Mouse (Mus musculus) gonadal fat pad, adult 2 months (tissue): ENCODE data around the gene Sgsm1. TPM values are rescaled to one million over a fixed set of nuclear protein-coding genes. Genes with fewer than 3 reads are reported as not detected.

Experiments used
- DNase-seq: peaks from one replicate; pipeline ENCODE4 v3.0.0-alpha.2; 2012; ENCODE audit warnings: low read depth
- polyA plus RNA-seq: library from polyadenylated mRNA; depleted of rRNA; stranded (reverse); fragments of >200 nt; gene quantifications from 2 replicates; pipeline ENCODE4 v1.2.3, GENCODE M21; 2012

Sgsm1 gene
- polyA plus RNA-seq, 1 experiment: 10.6 TPM

GRCm38 (mm10) chr5:113217076-113217475 is 93.5 kb downstream of the Sgsm1 start:
- no peak for DNase-seq

- DNase-seq: no peak
Observed at GRCm38 (mm10) chr5:113216328-113216960, 94.1 kb downstream of the Sgsm1 start.

- no peak for DNase-seq
Observed at GRCm38 (mm10) chr5:113215610-113216011, 95.0 kb downstream of the Sgsm1 start.

GRCm38 (mm10) chr5:113214455-113214854 is 96.1 kb downstream of the Sgsm1 start:
- DNase-seq: no peak

- DNase-seq: no peak
Observed at GRCm38 (mm10) chr5:113214041-113214440, 96.5 kb downstream of the Sgsm1 start.

GRCm38 (mm10) chr5:113212156-113212835 is 98.3 kb downstream of the Sgsm1 start:
- DNase-seq: no peak

GRCm38 (mm10) chr5:113210314-113210713 is 100.3 kb downstream of the Sgsm1 start:
- no peak for DNase-seq

- no peak for DNase-seq
Observed at GRCm38 (mm10) chr5:113209898-113210297, 100.7 kb downstream of the Sgsm1 start.

- no peak for DNase-seq
Observed at GRCm38 (mm10) chr5:113209401-113209750, 101.2 kb downstream of the Sgsm1 start.

GRCm38 (mm10) chr5:113208622-113209400 is 101.8 kb downstream of the Sgsm1 start:
- no peak for DNase-seq

- DNase-seq: peak; percentile 63
Observed at GRCm38 (mm10) chr5:113208048-113208447, 102.5 kb downstream of the Sgsm1 start.

GRCm38 (mm10) chr5:113206670-113207352 is 103.8 kb downstream of the Sgsm1 start:
- DNase-seq: no peak

- DNase-seq: no peak
Observed at GRCm38 (mm10) chr5:113204193-113204592, 106.4 kb downstream of the Sgsm1 start.

GRCm38 (mm10) chr5:113199772-113200134 is 110.8 kb downstream of the Sgsm1 start:
- DNase-seq: no peak

GRCm38 (mm10) chr5:113199126-113199771 is 111.3 kb downstream of the Sgsm1 start:
- no peak for DNase-seq

- DNase-seq: no peak
Observed at GRCm38 (mm10) chr5:113196916-113197794, 113.4 kb downstream of the Sgsm1 start.

- no peak for DNase-seq
Observed at GRCm38 (mm10) chr5:113195907-113196306, 114.7 kb downstream of the Sgsm1 start.

- DNase-seq: no peak
Observed at GRCm38 (mm10) chr5:113195451-113195850, 115.1 kb downstream of the Sgsm1 start.

GRCm38 (mm10) chr5:113193762-113194161 is 116.8 kb downstream of the Sgsm1 start:
- DNase-seq: no peak
